Mouse (Mus musculus) CD4-positive naive resting alpha-beta T cell, adult 57 days (primary cell): Measurements from ENCODE around the gene Rab25. TPM values are rescaled to one million over a fixed set of nuclear protein-coding genes. Genes with fewer than 3 reads are reported as not detected.

Source experiments
- total RNA-seq: library from RNA; stranded (reverse); gene quantifications from one replicate; pipeline ENCODE4 v1.2.4, GENCODE M21; 2023

Gene Rab25
- total RNA-seq, result not detected

GRCm38 (mm10) chr3:88548180-88548917 lies at the start of gene Rab25:
Gene Rab25 (minus strand): TSS chr3:88548300.

GRCm38 (mm10) chr3:88575540-88575939 lies 27.4 kb upstream of the Rab25 start, which contains the start of gene Ssr2:
Gene Ssr2 (plus strand): TSS chr3:88575876.

GRCm38 (mm10) chr3:88553525-88553879 lies 5.4 kb upstream of the Rab25 start, which contains the start of gene Ubqln4:
Gene Ubqln4 (plus strand): TSS chr3:88553758.

GRCm38 (mm10) chr3:88552676-88553524 lies 4.8 kb upstream of the Rab25 start, which contains the start of gene Lamtor2:
Gene Lamtor2 (minus strand): TSS chr3:88553074.

GRCm38 (mm10) chr3:88532299-88532674 lies 15.8 kb downstream of the Rab25 start, which contains the start of gene Mex3a:
Gene Mex3a (plus strand): TSS chr3:88532395.

GRCm38 (mm10) chr3:88509692-88510420 lies 38.2 kb downstream of the Rab25 start, which contains the start of gene Lmna:
Gene Lmna (minus strand): TSS chr3:88509956.

Other genes with a start within 250 kb of the Rab25 start
- gene Glmp, start 223.3 kb downstream of the Rab25 start, total RNA-seq, result 116 TPM
- gene Tmem79, start 212.2 kb downstream of the Rab25 start, total RNA-seq, result 2.6 TPM
- gene Smg5, start 212.0 kb downstream of the Rab25 start, total RNA-seq, result 136 TPM
- gene Paqr6, start 183.7 kb downstream of the Rab25 start, total RNA-seq, result 3.7 TPM
- not detected for gene Bglap3, start 175.6 kb downstream of the Rab25 start, total RNA-seq
- gene Bglap2, start 169.6 kb downstream of the Rab25 start, total RNA-seq, result not detected
- gene Bglap, start 163.8 kb downstream of the Rab25 start, total RNA-seq, result not detected
- gene Pmf1, start 138.0 kb downstream of the Rab25 start, total RNA-seq, result 42.3 TPM
- gene Slc25a44, start 123.2 kb downstream of the Rab25 start, total RNA-seq, result 16.3 TPM
- gene Sema4a, start 87.1 kb downstream of the Rab25 start, total RNA-seq, result 98.8 TPM
- gene Lmna, start 38.3 kb downstream of the Rab25 start, total RNA-seq, result 27.9 TPM
- 3.0 TPM for gene Mex3a, start 15.9 kb downstream of the Rab25 start, total RNA-seq
- 78.7 TPM for gene Lamtor2, start 4.8 kb upstream of the Rab25 start, total RNA-seq
- gene Ubqln4, start 5.5 kb upstream of the Rab25 start, total RNA-seq, result 50.1 TPM
- gene Ssr2, start 27.6 kb upstream of the Rab25 start, total RNA-seq, result 78.1 TPM
- 165 TPM for gene Arhgef2, start 57.7 kb upstream of the Rab25 start, total RNA-seq
- gene Rxfp4, start 104.8 kb upstream of the Rab25 start, total RNA-seq, result not detected
- 126 TPM for gene Khdc4, start 137.5 kb upstream of the Rab25 start, total RNA-seq
- gene Rit1, start 168.5 kb upstream of the Rab25 start, total RNA-seq, result 30.4 TPM
- 8.5 TPM for gene Syt11, start 226.9 kb upstream of the Rab25 start, total RNA-seq